Mouse (Mus musculus): ENCODE results near the gene Hhipl1.

Hhipl1 gene

DNA sequence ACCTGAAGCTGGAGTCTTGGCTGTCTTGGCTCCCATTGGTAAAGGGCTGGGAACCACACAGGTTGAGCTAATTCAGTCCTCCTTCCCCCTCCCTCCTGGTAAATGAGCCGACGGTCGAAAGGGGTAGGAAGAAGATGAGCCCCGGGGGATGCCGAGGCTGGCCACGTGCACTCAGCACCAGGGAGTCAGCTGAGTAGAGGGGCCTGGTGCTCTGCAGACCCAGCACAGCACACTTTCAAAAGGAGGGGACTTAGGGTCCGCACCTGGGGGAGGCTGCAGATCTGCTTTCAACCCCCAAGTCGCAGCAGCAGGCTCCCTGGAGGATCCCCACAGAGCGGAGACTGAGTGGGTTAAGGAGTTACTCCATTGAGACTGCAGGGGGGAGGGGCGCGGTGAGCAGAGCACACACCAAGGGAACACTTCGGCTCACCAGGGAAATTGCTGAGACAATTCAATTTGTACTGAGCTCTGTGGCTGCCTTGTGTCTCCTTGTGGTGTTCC is 28.7 kb upstream of the Hhipl1 start:
- peak; percentile 33 for DNase-seq (ENCODE audit: low read depth, low spot score)

DNA sequence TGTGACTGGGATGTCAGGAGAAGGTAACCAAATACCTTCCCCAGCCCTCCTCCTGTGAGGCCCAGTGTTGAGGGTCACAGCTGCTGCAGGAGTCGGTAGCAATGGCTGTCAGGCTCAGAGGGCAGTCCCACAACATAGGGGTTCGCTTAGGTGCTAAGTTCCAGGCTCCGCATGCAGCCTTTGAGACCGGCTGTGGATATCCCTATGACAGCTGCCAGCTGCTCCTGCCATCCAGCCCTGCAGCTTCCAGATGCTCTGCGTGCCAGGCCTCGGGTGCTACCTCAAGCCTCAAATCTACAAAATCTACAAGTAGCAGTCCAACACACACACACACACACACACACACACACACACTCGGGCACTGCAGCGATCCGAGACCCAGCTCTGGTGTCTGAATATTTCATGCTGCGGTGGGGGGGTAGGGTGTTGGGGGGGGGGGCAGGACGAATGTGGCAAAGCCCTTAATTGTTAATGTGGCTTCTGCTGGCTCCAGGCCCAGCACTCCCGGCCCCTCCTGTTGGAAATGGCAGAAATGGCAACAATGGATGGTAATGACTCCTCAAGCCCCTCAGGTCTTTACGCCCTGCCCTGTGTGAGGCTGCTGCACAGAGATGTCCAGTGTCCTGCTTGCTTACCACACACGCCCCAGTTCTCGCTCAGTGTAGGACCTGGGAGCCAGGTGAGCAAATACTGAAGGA is 27.7 kb upstream of the Hhipl1 start:
- no peak for DNase-seq (ENCODE audit: low read depth, low spot score)

DNA sequence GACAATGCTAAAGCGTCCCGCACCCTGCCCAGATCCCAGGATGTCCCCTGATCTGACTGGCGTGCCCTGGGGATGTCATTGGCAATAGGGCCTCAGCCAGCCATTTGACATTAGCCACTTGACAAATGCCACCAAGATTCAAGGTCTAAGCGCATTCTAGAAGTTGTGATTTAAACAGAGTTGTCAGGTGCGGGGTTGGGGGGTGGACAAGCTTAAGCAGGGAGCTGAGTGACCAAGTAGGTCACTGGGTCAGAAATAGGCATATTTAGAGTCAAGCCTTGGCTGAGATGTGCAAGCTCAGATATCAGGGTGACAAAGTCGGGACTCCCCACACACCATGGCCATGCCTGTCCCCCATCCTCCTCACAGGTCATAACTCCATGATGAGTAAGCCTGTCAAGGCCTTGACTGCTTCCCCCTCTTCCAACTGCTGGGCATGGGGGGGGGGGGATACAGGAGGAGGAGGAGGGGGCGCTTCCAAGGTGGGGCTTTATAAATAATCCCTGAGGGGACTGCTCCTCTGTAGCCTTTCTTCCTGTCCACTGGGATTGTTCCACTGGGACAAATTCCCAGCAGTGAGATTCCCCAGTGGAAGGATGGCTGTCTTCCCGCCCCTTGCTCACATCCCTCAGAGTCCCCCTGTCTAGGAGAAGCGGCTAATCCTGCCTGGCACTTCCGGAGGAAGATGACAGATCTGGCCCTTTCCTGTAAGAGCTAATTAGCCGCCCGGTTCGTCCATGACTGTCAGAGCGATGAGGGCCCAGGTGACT is 21.4 kb upstream of the Hhipl1 start:
- no peak for DNase-seq (ENCODE audit: low read depth, low spot score)

DNA sequence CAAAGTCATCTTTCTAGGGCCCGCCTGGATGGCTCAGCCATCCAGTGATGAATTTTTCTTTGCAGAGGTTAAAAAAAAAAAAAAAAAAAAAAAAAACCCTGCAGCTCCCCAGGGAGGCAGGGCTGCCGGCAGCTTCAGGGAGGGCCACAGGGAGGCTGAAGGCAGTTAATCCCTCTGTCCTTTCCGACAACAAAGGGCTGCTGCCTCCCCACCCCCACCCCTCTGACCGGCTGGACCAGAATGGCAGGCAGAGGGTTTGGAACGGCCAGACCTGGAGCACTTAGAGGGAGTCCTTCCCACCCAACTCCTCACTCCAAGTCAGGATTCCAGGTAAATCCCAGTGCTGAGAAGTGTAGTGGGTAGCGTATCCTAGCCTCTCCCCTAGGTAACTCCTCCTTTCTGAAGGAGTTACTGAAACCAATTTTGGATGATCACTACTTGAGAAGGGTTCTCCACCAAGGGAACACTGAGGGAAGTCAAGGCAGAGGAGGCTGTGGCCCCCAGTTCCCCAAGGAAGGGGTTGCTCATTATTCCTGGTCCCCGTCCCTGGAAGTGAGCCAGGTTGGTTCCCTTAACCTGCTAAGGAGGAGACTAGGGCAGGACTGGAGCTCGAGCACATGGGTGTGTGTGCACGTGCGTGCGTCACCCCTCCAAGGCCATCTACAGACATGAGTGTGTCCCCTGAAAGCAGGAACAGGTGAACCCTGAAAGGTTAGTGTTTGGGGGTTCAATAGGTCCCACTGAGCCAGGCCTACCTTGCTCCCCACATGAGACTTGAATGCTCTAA is 20.7 kb upstream of the Hhipl1 start:
- DNase-seq (ENCODE audit: low read depth, low spot score) = no peak

DNA sequence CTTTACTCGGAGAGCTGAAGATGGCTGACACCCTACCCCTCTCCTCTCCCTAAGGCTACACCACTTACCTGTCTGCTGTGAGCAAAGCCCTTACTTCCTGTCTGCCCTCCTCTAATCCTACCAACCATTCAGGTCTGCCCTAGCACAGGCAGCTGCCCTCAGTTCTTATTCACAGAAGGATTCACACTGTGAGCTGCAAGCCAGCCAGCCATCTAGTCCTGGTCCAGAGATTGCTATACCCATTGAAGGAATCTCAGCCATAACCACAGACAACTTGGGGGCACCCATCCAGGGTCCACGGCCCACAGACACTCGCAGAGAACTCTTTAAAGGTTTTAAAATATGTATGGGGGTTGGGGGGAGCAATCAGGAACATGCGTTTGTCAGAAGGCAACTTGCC is 19.7 kb upstream of the Hhipl1 start:
- DNase-seq (ENCODE audit: low read depth, low spot score) = no peak

DNA sequence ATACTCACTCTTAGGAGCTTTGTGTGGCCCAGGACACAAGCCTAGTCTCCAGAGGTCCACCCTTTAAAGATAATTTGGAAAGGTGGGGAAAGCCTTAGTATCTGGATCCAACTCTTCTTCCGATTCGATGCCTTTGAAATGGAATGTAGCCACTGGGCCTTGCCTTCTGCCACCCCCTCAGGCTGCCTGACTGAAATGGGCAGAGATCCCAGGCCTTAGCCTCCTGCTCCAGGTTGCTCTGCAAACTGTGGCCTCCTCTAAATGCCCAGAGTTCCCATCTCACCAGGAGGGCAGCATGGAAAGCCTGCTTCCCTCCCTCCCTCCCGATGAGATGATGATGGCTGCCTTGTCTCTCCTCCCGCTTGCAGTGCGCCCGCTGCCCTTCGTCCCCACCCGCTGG is 19.1 kb upstream of the Hhipl1 start:
- DNase-seq (ENCODE audit: low read depth, low spot score) = no peak

DNA sequence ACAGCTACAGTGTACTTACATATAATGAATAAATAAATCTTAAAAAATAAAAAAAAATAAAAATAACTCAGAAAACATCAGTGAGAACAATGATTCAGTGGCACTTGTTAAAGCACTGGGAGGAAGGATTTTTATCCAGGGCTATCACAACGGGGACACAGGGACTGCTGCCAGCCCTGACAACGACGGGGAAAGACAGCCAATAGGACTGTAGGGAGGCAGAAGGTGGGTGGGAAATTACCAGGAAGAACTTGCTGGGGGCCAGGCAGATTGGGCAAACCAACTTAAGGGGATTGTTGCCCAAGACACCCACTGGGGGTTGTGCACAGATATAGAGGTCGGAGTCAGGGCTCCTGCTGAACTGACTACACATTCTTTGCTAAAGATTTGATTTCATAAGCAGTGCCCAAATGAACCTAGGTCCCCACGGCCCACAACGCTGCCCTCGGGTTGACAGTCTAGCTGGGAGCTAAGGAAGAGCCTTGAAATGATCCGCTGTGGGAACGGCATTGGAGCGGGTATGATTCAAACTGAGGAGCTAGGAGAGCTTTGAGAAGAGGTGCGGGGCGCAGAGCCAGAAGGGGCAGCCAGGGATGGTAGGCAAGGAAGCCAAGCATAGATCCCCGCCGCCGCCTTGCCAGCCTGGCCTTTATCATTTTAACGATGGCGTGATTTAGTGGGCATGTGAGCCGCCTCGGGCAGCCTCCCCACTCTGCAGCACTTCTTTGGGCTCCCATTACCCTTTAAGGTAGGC is 17.8 kb upstream of the Hhipl1 start:
- no peak for DNase-seq (ENCODE audit: low read depth, low spot score)

DNA sequence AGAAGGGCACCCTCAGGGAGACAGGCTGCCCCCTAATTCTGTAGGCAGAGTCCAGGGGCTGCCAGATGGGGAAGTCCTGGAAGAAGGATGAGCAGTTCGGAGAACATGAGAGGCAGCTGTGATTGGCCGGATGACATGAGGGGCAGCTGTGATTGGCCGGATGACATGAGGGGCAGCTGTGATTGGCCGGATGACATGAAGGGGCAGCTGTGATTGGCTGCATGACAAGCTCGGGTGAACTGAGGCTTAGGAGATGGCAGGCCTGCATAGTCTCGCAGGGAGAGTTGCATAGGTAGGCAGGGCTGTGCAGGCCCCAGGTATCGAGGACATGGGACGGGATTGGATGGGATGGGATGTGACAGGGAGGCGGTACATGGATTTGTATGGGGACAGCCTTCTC is 13.7 kb upstream of the Hhipl1 start:
- no peak for DNase-seq (ENCODE audit: low read depth, low spot score)

DNA sequence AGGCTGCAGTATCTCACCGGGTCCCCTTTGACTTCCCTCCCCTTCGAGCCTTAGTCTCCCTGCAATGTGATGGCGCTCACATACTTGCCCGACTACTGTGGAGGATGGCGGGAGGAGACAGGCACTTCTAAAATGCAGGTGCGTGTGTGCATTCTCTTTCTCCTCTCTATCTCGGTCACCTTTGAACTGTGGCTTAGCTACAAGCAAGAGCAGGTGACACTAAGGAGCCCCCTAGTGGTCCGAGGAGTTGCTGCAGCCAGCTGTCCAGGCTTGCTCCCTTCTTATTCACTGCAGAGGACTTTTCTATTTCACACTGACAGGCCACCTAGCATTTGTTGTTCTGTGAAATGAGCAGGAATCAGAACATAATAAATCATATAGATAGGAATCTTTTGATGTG is 13.1 kb upstream of the Hhipl1 start:
- DNase-seq (ENCODE audit: low read depth, low spot score) = peak; percentile 71

DNA sequence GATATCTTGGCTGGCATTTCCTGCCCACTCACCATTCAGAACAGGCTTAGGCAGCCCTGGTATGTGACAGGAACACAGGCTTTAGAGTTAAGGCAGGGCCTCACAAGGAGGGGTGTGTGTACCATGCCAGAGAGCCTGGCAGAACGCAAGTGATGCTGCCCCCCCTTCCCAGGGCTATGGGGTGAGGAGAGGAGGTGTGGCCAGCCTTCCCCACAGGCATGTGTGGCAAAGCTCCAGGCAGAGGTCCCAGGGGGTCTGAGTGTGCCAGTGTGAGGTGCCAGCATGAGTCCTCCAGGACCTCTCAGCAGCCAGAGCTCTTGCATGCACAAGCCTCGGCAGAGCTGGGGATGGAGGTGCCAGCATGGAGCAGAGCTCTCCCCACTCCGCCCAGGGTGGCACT is 11.4 kb upstream of the Hhipl1 start:
- no peak for DNase-seq (ENCODE audit: low read depth, low spot score)

DNA sequence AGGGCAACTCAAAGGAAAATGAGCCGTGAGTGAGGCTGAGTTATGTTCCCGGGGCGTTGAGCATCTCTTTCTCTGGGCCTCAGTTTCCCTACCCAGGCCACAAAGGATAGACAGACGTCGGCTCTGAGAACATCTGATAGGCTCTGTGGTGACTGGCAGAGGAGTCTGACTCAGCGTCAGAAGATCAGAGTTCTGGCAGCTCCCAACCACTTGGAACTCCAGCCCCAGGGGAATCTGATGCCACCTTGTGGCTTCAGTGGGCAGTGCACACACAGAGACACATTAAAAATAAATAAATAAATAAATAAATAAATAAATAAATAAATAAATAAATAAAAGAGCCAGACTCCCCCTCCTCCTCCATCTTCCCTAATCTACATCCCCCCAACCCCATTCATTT is 9.0 kb upstream of the Hhipl1 start:
- no peak for DNase-seq (ENCODE audit: low read depth, low spot score)

DNA sequence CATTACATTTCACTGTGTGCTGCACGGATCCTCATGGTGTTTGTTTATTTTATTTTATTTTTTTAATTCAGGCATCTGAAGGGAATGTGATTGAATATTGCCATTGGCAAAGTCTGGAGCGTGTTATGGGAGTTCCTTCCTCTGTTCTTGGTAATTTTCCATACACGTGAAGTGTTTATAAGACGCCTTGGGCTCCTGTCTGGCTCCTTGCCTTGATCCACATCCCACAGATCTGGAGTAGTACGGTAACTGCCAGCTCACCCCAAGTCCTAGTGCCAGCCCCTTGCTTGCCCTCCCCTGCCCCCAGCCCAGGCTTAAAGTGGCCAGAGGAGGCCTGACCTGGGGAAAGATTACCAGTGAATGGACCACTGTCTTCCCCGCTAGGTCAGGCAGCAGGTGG is 5.1 kb upstream of the Hhipl1 start:
- no peak for DNase-seq (ENCODE audit: low read depth, low spot score)

DNA sequence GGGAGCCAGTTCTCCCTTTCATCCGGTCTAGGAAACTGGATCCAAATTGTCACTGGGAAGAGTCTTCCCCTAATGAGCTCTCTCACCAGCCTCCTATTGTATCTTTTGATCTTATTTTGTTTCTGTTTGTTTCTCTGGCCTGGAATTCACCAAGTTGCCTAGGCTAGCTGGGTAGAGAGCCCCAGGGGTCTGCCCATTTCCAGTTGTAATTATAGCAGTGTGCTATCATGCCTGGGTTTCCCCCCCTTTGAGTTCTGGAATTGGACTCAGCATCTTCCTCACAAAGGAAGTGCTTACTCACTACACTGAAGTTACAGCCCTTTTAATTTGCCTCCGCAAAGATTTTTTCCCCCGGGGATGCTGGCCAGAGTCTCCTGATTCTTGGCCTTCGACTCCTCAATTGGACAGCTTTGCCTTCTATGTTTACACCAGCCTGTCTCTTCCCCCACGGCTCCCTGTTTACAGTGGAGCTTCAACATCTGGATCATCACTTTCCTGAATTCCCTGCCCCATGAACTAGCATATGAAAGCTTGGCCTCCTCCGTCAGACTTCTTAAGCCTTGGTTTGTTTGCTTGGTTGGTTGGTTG is 2.2 kb upstream of the Hhipl1 start:
- peak; percentile 28 for DNase-seq (ENCODE audit: low read depth, low spot score)

DNA sequence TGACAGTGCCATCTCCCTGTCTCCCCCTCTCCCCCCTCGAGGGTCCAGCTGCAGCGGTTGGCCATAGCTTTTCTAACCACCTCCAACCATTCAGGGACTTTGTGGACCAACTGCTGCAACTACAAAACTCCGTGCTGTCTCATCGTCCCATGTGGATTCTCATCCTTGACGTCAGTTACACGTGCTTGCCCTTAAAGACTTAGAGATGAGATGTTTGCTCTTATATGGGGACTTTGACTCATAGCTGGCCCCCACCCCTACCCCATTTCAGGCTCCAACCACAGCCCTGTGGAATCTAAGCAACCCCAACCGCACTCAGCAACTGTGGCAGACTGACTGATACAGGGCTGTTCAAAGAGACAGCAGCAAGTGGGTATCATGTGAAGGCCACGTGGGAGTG is 898 bp upstream of the Hhipl1 start:
- no peak for DNase-seq (ENCODE audit: low read depth, low spot score)

DNA sequence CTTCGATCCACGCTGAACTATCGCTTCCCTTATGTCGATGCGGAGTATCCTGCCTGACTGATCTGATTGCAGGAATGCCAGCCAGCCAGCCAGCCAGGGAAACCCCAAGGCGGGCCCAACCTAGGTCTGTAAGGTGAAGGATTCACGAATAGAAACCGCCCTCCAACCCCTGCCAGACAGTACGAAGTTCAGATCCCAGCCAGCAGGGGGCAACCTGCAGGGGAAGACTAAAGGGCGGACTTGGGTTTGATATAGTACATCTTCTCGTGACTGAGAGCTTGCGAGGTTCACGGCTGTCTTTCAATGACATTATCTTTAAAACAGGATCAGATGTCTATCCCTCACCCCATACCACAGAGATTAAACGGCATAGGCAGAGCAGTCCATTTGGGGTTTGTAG is 1.5 kb downstream of the Hhipl1 start:
- peak; percentile 67 for DNase-seq (ENCODE audit: low read depth, low spot score)

DNA sequence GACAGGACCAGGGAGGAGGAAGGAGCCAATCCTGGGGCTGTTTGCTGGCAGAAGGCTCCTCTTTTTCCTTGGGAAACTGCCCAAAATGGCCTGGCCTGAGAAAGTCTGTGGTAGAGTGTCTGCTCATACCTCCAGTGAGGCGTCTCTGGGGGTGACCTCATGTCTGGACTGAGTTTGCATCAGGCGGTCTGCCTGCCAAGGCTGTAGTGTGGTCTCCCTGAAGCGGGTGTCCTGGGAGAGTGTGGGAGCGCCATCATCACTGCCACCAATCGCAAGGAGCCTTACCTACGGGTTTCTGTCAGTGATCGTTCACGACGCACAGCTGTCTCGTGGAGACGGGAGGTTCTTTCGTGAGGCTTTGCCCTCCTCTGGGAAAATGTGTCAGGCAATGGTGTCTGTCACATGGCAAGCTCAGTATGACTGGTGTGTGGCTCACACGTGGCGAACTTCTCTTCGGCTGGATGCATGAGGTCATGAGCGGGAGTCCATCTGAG is 2.3 kb downstream of the Hhipl1 start:
- DNase-seq (ENCODE audit: low read depth, low spot score) = peak; percentile 98

DNA sequence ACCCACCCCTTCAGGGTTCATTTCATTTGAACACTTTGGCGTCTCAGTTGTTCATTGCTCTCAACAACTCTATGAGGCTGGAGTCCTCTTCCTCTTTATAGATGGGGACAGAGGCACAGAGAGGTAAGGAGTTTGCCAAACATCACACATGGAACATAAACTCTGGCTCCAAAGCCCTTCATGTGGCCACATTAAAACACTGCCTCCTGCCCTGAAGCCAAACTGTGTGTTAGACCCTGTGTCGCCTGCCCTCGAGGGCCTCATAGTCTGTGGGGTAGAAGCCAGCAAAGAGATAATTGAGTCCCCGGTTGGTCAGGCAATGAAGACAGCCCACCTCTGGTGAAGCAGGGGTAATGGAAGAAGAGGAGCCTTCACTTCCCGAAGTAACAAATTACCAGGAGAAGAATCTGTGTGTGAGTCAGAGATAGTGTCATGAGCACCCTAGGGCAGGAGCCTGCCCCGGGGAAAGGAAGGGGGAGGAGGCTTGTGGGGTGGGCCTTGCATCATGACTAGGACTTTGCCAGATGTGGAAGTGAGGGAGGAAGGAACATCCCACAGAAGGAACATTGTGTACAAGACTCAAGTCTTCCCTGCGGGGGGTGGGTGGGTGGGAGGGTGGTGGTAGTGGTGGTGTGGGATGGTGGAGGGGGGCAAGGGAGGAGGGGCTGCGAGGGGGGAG is 3.2 kb downstream of the Hhipl1 start:
- DNase-seq (ENCODE audit: low read depth, low spot score) = peak; percentile 95

DNA sequence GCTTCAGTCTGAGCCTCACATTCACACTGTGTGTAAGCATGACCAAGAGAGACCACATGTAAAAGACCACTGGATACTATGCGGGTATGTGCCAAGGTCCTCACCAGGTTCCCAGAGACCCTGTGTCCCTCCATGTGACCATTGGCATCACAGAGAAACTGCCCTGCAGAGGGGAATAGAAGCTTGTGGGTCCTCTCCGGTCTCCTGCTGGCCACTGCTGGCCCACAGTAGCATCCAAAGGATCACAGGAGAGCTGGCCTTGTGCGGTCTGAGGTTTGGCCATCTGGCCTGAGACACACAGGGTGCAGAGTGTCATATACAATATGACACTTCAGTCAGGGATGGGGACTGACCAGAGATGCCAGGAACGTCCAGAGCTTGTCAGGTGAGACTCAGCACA is 4.0 kb downstream of the Hhipl1 start:
- DNase-seq (ENCODE audit: low read depth, low spot score) = no peak

DNA sequence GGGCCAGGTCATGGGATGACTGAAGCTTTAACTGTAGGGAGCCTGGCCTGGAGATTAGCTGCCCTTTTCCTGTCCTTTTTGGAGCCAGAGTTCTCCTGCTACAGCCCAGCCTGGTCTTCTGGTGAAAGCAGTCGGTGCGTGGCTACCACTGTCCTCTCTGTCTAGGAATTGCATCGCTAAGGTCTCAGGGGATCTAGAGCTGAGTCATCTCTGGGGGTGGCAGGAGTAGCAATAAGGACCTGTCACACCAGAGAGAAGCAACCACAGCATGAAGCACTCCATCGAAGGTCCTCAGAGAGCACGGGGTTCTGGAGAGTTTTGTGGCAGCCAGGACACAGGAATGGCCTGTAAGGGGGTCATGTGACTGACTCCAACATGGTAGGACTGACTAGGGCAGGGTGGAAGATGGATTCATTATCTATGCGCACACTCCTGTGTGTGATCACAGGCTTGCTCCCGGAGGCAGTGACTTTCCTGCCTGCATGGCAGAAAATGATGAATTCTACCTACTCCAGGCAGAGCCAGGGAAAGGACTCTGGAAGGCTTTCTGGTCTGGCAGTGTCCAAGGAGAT is 4.5 kb downstream of the Hhipl1 start:
- peak; percentile 81 for DNase-seq (ENCODE audit: low read depth, low spot score)

DNA sequence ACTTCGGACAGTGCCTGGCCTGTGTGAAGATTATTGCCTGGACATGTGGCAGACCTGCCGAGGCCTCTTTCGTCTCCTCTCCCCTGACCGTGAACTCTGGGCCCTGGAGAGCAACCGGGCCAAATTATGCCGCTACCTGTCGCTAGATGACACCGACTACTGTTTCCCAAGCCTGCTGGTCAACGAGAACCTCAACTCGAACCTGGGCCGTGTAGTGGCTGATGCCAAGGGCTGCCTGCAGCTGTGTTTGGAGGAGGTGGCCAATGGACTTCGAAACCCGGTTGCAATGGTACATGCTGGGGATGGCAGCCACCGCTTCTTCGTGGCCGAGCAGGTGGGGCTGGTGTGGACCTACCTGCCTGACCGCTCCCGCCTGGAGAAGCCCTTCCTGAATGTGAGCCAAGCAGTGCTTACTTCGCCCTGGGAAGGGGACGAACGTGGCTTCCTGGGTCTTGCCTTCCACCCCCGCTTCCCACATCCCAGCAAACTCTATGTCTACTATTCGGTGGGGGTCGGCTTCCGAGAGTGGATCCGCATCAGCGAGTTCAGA is 5.7 kb downstream of the Hhipl1 start:
- no peak for DNase-seq (ENCODE audit: low read depth, low spot score)
